Mouse (Mus musculus) liver, embryonic 16.5 days (tissue): ENCODE results near the gene Tfeb. TPM values are rescaled to one million over a fixed set of nuclear protein-coding genes. Genes with fewer than 3 reads are reported as not detected.

Experiments used
- ATAC-seq: fragments of 200-750 bp; cut with Nextera tagmentation; 2 replicates; pipeline ENCODE4 v1.8.0; 2017; ENCODE audit warnings: low read depth, mild to moderate bottlenecking, moderate number of reproducible peaks, moderate library complexity
- H3K27ac ChIP-seq: fragments of 300-500 bp; sonication (generic); 2 replicates; pipeline ENCODE4 v1.5.1; 2014; ENCODE audit warnings: mild to moderate bottlenecking, low read length
- H3K27me3 ChIP-seq: fragments of 300-500 bp; sonication (generic); 2 replicates; pipeline ENCODE4 v1.6.1; 2014; ENCODE audit warnings: low read depth, low read length, mixed read lengths; ENCODE audit not compliant: control insufficient read depth, insufficient read depth
- H3K36me3 ChIP-seq: fragments of 300-500 bp; sonication (generic); 2 replicates; pipeline ENCODE4 v1.6.1; 2014; ENCODE audit warnings: mild to moderate bottlenecking; ENCODE audit not compliant: control insufficient read depth, insufficient read depth
- H3K4me1 ChIP-seq: fragments of 300-500 bp; sonication (generic); 2 replicates; pipeline ENCODE4 v1.6.1; 2014; ENCODE audit warnings: low read depth, low read length, mixed read lengths; ENCODE audit not compliant: control insufficient read depth
- H3K4me2 ChIP-seq: fragments of 300-500 bp; sonication (generic); 2 replicates; pipeline ENCODE4 v1.6.1; 2014; ENCODE audit warnings: low read depth, low read length, mixed read lengths
- H3K4me3 ChIP-seq: fragments of 300-500 bp; sonication (generic); 2 replicates; pipeline ENCODE4 v1.5.1; 2014; ENCODE audit warnings: low read depth, mild to moderate bottlenecking, low read length
- H3K9ac ChIP-seq: fragments of 300-500 bp; sonication (generic); 2 replicates; pipeline ENCODE4 v1.6.1; 2014; ENCODE audit warnings: low read depth, low read length
- H3K9me3 ChIP-seq: fragments of 300-500 bp; sonication (generic); replicated peaks from 2 replicates; pipeline ENCODE4 v1.6.1; 2016; ENCODE audit warnings: low read length; ENCODE audit not compliant: control insufficient read depth
- WGBS: fragments of 180-500 bp; shearing (Covaris S2); extraction: QIAGEN DNeasy Blood & Tissue Kit; methylation state at CpG from one replicate; pipeline ENCODE4 v1.1.7; 2014; ENCODE audit not compliant: insufficient replicate concordance; 5-methylcytosine and 5-hydroxymethylcytosine counted together
- polyA plus RNA-seq: library from polyadenylated mRNA; unstranded; fragments of >200 nt; fragmentation: Nextera tagmentation; extraction: Ambion mirVana; gene quantifications from 2 replicates; pipeline ENCODE4 v1.2.1, GENCODE M21; 2015

Gene Tfeb
- polyA plus RNA-seq, 1 experiment from 2014 or later = 5.9 TPM

DNA sequence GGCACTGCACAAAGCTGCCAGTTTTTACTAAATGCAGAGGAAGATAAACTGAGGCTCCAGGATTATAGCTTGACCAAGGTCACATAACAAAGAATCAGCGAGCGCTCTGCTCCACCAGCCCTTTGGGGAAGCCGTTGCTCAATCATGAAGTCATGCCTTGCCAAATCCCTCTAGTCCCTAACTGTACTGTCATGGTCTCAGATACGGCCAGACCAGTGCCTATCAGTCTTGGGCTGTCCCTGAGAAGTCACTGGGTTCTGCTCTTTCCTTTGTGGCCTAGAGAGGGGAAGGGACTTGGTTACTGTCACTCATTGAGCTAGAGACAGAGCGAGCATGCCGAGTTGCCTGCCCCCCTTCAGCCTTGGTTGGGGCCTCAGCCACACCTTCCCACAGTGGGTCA, 47.6 kb downstream of the Tfeb start:
- Histone ChIP-seq H3K4me1 (peaks cover 6% of the 10 kb centered on the region), H3K9ac (no peak overlapping the region), H3K4me2 (no peak overlapping the region), H3K27ac (no peak overlapping the region), H3K36me3 (no peaks in the 10 kb centered on the region), H3K9me3 (no peaks in the 10 kb centered on the region), H3K4me3 (no peak overlapping the region), H3K27me3 (no peaks in the 10 kb centered on the region)
- 24% methylated on average over 6 of the region's 6 CpGs for WGBS
- peak; percentile 74 for ATAC-seq

- H3K4me2 ChIP-seq = no peak overlapping the region
- no peak overlapping the region for H3K27ac ChIP-seq
- H3K9me3 ChIP-seq = no peaks in the 10 kb centered on the region
- no peaks in the 10 kb centered on the region for H3K36me3 ChIP-seq
- H3K4me3 ChIP-seq = no peak overlapping the region
- ATAC-seq = no peak
- H3K4me1 ChIP-seq = peaks cover 6% of the 10 kb centered on the region
- no peaks in the 10 kb centered on the region for H3K27me3 ChIP-seq
- WGBS = 47% methylated on average over 8 of the region's 8 CpGs
- H3K9ac ChIP-seq = no peak overlapping the region
These were observed 50.8 kb downstream of the Tfeb start for GRCm38 (mm10) chr17:47787632-47788031.

- ATAC-seq = no peak
- Histone ChIP-seq H3K9ac (no peak overlapping the region), H3K4me1 (peaks cover 6% of the 10 kb centered on the region)
These were observed 51.5 kb downstream of the Tfeb start for GRCm38 (mm10) chr17:47788306-47788705.

DNA sequence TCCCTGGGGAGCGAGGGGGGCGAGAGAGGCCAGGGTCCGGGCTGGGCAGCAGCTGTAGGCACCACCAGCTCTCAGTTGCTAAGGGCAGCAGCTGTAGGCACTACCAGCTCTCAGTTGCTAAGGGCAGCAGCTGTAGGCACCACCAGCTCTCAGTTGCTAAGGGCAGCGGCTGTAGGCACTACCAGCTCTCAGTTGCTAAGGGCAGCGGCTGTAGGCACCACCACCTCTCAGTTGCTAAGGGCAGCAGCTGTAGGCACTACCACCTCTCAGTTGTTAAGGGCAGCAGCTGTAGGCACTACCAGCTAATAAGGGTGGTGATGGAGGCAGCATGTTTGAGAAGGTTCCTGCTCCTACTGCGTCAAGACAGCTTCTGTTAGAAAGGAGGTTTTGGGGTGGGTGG, 52.2 kb downstream of the Tfeb start:
- no peak for ATAC-seq
- Histone ChIP-seq H3K27me3 (no peaks in the 10 kb centered on the region), H3K36me3 (no peaks in the 10 kb centered on the region), H3K4me2 (no peak overlapping the region), H3K9ac (no peak overlapping the region), H3K27ac (no peak overlapping the region), H3K4me3 (no peak overlapping the region), H3K4me1 (peaks cover 6% of the 10 kb centered on the region), H3K9me3 (no peaks in the 10 kb centered on the region)
- WGBS = 73% methylated on average over 6 of the region's 6 CpGs

More at GRCm38 (mm10) chr17:47788306-47788705, 51.5 kb downstream of the Tfeb start:
- no peaks in the 10 kb centered on the region for H3K36me3 ChIP-seq
- no peak overlapping the region for H3K4me3 ChIP-seq
- no peak overlapping the region for H3K4me2 ChIP-seq
- 31% methylated on average over 4 of the region's 4 CpGs for WGBS
- H3K27ac ChIP-seq = no peak overlapping the region
- no peaks in the 10 kb centered on the region for H3K9me3 ChIP-seq
- no peaks in the 10 kb centered on the region for H3K27me3 ChIP-seq

DNA sequence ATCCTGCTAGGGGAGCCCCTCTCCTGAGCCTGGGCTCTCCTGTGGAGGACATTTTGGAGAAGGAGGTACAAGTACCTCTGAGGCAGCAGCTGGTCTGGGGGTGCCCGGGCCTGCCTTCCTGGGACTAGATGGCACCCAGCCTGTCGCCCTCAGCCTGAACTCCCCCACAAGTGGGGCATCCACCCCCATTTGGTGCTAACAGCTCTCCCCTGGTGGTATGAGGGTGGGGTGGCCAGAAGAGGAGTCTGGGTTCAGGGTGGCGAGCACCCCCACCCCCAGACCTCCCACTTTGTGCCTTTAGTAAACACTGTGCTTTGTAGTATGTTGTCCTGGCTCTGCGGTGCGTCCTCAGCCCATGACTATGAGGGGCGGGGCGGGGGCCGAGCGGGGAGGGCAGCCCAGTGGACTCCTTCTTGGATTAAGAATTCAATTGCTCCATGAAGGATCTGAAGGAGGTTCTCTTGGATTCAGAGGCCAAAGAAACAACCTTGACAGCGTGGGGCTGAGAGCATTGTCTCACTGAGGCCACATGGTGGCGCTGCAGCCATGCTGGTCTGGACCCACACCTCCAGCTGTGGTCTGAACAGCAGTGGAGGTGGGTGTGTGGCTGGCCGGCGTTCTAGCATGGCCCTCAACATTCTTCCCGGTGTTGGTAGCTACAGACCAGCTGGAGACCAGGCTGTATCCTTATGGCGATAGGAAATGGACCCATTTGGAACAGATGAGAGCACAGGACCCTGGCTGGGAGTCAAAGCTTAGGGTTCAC, 55.5 kb downstream of the Tfeb start:
- H3K4me1 ChIP-seq = no peaks in the 10 kb centered on the region; the same call in none of the 2 replicates
- H3K9ac ChIP-seq = no peak overlapping the region

GRCm38 (mm10) chr17:47793377-47793776, 56.5 kb downstream of the Tfeb start:
- peak; percentile 59 for ATAC-seq
- no peaks in the 10 kb centered on the region for H3K9me3 ChIP-seq
- no peak overlapping the region for H3K9ac ChIP-seq
- H3K27ac ChIP-seq = no peak overlapping the region
- H3K36me3 ChIP-seq = no peaks in the 10 kb centered on the region
- H3K4me1 ChIP-seq = no peaks in the 10 kb centered on the region; the same call in none of the 2 replicates
- no peaks in the 10 kb centered on the region for H3K27me3 ChIP-seq
- 6% methylated on average over 9 of the region's 9 CpGs for WGBS
- no peak overlapping the region for H3K4me3 ChIP-seq
- H3K4me2 ChIP-seq = no peak overlapping the region

More for the DNA sequence above, 55.5 kb downstream of the Tfeb start:
- H3K4me3 ChIP-seq = no peak overlapping the region
- H3K9me3 ChIP-seq = no peaks in the 10 kb centered on the region
- H3K27me3 ChIP-seq = no peaks in the 10 kb centered on the region
- H3K27ac ChIP-seq = no peak overlapping the region
- no peaks in the 10 kb centered on the region for H3K36me3 ChIP-seq
- no peak overlapping the region for H3K4me2 ChIP-seq
- WGBS = 24% methylated on average over 15 of the region's 15 CpGs
- 0 out of 2 replicates have a peak, but pooled peaks have one; percentile 19 for ATAC-seq

DNA sequence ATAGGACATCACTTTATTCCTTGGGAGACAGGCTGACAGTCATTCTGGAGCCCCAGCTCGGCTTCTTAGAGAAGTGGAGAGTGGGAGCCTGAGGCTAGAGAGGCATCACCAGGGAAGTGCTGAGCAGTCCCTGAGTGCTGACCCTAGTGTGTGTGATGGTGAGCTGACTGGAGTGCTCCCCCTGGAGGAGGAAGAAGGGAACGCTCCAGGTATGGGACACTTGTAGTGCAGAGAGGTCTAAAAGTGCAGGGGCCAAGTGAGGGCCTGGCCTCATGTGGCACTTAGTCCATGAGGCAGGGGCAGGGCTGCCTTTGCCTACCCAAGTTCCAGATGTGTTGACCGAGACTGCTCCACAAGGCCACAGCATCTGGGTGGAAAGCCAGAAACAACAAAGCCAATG, 58.6 kb downstream of the Tfeb start:
- Histone ChIP-seq H3K9ac (no peak overlapping the region), H3K4me1 (no peaks in the 10 kb centered on the region; the same call in none of the 2 replicates), H3K27me3 (no peaks in the 10 kb centered on the region), H3K9me3 (no peaks in the 10 kb centered on the region), H3K4me3 (no peak overlapping the region), H3K4me2 (no peak overlapping the region), H3K27ac (no peak overlapping the region), H3K36me3 (no peaks in the 10 kb centered on the region)
- WGBS = 32% methylated on average over 3 of the region's 3 CpGs
- ATAC-seq = peak; percentile 35; the same call in 1 of the 2 replicates

- no peak overlapping the region for H3K9ac ChIP-seq
- no peaks in the 10 kb centered on the region for H3K27me3 ChIP-seq
- H3K27ac ChIP-seq = no peak overlapping the region
- ATAC-seq = no peak
- H3K9me3 ChIP-seq = no peaks in the 10 kb centered on the region
- WGBS = 65% methylated on average over 16 of the region's 16 CpGs
- no peaks in the 10 kb centered on the region; the same call in none of the 2 replicates for H3K4me1 ChIP-seq
- no peak overlapping the region for H3K4me3 ChIP-seq
- H3K36me3 ChIP-seq = no peaks in the 10 kb centered on the region
- no peak overlapping the region for H3K4me2 ChIP-seq
These were observed 59.5 kb downstream of the Tfeb start for GRCm38 (mm10) chr17:47796156-47796816.

- Histone ChIP-seq H3K36me3 (no peaks in the 10 kb centered on the region), H3K9me3 (no peaks in the 10 kb centered on the region), H3K9ac (no peak overlapping the region), H3K4me1 (no peaks in the 10 kb centered on the region; the same call in none of the 2 replicates), H3K27ac (no peak overlapping the region), H3K4me2 (no peak overlapping the region), H3K4me3 (no peak overlapping the region), H3K27me3 (no peaks in the 10 kb centered on the region)
- no peak for ATAC-seq
- WGBS = 39% methylated on average over 4 of the region's 4 CpGs
These were observed 60.1 kb downstream of the Tfeb start for GRCm38 (mm10) chr17:47796968-47797367.
